In genomic region chr17:80138434-80139162, GRCm38 (mm10) we compare ENCODE assay signal across 10 mouse cellular contexts. TPM values are rescaled to one million over a fixed set of nuclear protein-coding genes. Genes with fewer than 3 reads are reported as not detected.
DNase-seq lines count a peak whose midpoint lies in the region; ATAC-seq lines count a peak whose summit lies in the region.
"Had no signal": no experiment of that assay in that cellular context is flagged by ENCODE, and none has a peak within 500 bp of the region (broad histone marks: within the 10 kb centered on the region; RNA-seq: fewer than 3 reads in every experiment).

No protein-coding gene starts in this region.

- H3K27me3 ChIP-seq in kidney, embryonic 15.5 days = no peaks in the 10 kb centered on the region
- H3K27me3 ChIP-seq in midbrain, embryonic 16.5 days (ENCODE audit: control insufficient read depth, insufficient read depth, low read depth, low read length) = no peaks in the 10 kb centered on the region
- H3K27me3 ChIP-seq: Patski had no signal

- DNase-seq in kidney, adult 9 months = peak; percentile 25
- DNase-seq in CD4-positive helper T cell, adult 2 months (ENCODE audit: low read depth, low spot score) = peak; percentile 37
- DNase-seq in adrenal gland, postnatal 14 days = peak; percentile 40
- DNase-seq in lung, postnatal 25 days (ENCODE audit: low spot score) = peak; percentile 38
- no peak for DNase-seq in embryo, embryonic 11 days
- DNase-seq in natural killer cell, adult 2 months (ENCODE audit: low spot score in 2 of 2) = no peak

- no peaks in the 10 kb centered on the region for H3K9me3 ChIP-seq in kidney, embryonic 15.5 days (replicated peaks)
- no peaks in the 10 kb centered on the region for H3K9me3 ChIP-seq in midbrain, embryonic 16.5 days (replicated peaks; ENCODE audit: control insufficient read depth, low read length, poor library complexity, severe bottlenecking)
- H3K9me3 ChIP-seq: midbrain, embryonic 10.5 days had no signal

- no peak for ATAC-seq in kidney, embryonic 15.5 days (replicated peaks; ENCODE audit: low FRiP score)
- ATAC-seq in midbrain, embryonic 16.5 days = no peak
- ATAC-seq: Patski had no signal

- H3K36me3 ChIP-seq in kidney, embryonic 15.5 days = no peaks in the 10 kb centered on the region
- H3K36me3 ChIP-seq in midbrain, embryonic 16.5 days (ENCODE audit: control insufficient read depth, insufficient read depth, low read length) = no peaks in the 10 kb centered on the region
- H3K36me3 ChIP-seq: midbrain, embryonic 10.5 days had no signal

- H3K4me1 ChIP-seq in kidney, embryonic 15.5 days = 0 out of 2 replicates have a peak, but pooled peaks cover 5% of the 10 kb centered on the region
- H3K4me1 ChIP-seq in midbrain, embryonic 16.5 days (ENCODE audit: control insufficient read depth, insufficient read depth, low read length) = no peaks in the 10 kb centered on the region

- no peak overlapping the region for H3K9ac ChIP-seq in kidney, embryonic 15.5 days
- H3K9ac ChIP-seq in midbrain, embryonic 16.5 days (ENCODE audit: low read depth, low read length) = no peak overlapping the region

- 77% methylated on average over 17 of the region's 17 CpGs for WGBS in kidney, embryonic 15.5 days
- WGBS in midbrain, embryonic 16.5 days = 83% methylated on average over 17 of the region's 17 CpGs

- no peak overlapping the region for H3K27ac ChIP-seq in kidney, embryonic 15.5 days
- H3K27ac ChIP-seq in midbrain, embryonic 16.5 days (ENCODE audit: low read length) = no peak overlapping the region
- H3K27ac ChIP-seq: midbrain, embryonic 10.5 days had no signal

- no peak overlapping the region for H3K4me3 ChIP-seq in kidney, embryonic 15.5 days (replicated peaks)
- no peak overlapping the region for H3K4me3 ChIP-seq in midbrain, embryonic 16.5 days (ENCODE audit: low read depth, low read length)
- H3K4me3 ChIP-seq: midbrain, embryonic 10.5 days had no signal

- no peak overlapping the region for H3K4me2 ChIP-seq in kidney, embryonic 15.5 days
- H3K4me2 ChIP-seq in midbrain, embryonic 16.5 days (ENCODE audit: low read length) = no peak overlapping the region

RNA-seq across cellular contexts. Expression of gene Galm, which starts 11.3 kb away (rescaled TPM):
- 18.2 and 20.8 TPM in 2 replicates for polyA plus RNA-seq in kidney, embryonic 15.5 days (2015; fragmentation: Nextera tagmentation; extraction: Ambion mirVana)
- 21.6 and 27.1 TPM in 2 replicates for total RNA-seq in adrenal gland, postnatal 14 days (2021)
- polyA plus RNA-seq in midbrain, embryonic 16.5 days (2015; fragmentation: Nextera tagmentation; extraction: Ambion mirVana) = 1.4 and 2.0 TPM in 2 replicates

Comparison
In these comparisons a context has a peak if more than half of its experiments do, and no peak if none do; other contexts are left out.
1. DNase-seq: peak in kidney, adult 9 months (single experiment), CD4-positive helper T cell, adult 2 months (single experiment), adrenal gland, postnatal 14 days (single experiment) and lung, postnatal 25 days (single experiment); none in embryo, embryonic 11 days (single experiment) and natural killer cell, adult 2 months (0 of 2).